Mouse (Mus musculus): ENCODE measurements around the gene Alg13.

Alg13 gene

GRCm38 (mm10) chrX:144317548-144318163 lies at the start of gene Alg13:
Gene Alg13 (plus strand): TSS chrX:144317804.
- DNase-seq (ENCODE audit: low read depth), result peak; percentile 69

GRCm38 (mm10) chrX:144268606-144269005 lies 49.0 kb upstream of the Alg13 start:
- peak; percentile 0 for DNase-seq (ENCODE audit: low read depth)

DNA sequence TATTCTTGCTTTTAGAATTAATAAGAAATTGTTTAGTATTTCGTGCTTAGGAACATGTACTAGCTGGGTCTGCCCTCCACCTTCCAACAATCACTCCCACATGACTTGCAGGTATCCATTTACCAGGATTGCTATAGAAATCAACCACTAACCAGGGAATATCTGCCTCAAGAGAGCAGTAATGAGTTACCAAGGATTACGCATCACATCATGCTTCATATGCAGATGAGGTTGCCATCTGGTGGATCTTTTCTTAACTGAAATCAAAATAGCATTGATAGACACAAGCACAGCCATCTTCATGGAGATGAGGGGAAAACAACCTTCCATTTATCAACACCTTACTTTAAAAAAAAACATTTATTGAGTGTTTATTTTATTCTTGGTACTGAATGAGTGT lies 16.1 kb upstream of the Alg13 start:
- DNase-seq (ENCODE audit: low read depth), result no peak

GRCm38 (mm10) chrX:144305659-144306058 lies 11.9 kb upstream of the Alg13 start:
- DNase-seq (ENCODE audit: low read depth), result no peak

DNA sequence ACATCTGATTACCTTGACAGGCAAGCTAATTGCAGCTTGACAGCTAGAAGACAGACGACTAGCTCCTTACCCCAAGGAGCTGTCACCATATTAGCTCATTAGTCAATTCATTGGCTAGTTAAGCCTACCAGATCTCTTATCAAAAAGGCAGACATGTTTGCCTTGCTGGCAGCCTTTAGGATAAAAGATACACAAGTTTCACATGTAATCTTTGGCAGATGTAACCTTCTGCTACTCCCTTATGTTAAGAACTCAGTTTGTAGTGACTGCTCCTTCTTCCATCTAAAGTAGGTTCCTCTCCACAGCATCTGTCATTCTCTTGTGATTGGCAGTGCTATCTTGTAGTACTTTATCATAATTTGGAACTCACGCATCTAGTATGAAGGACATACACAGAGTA lies 3.6 kb upstream of the Alg13 start:
- DNase-seq (ENCODE audit: low read depth), result no peak

GRCm38 (mm10) chrX:144315028-144315427 lies 2.6 kb upstream of the Alg13 start:
- DNase-seq (ENCODE audit: low read depth), result no peak

GRCm38 (mm10) chrX:144316004-144316403 lies 1.6 kb upstream of the Alg13 start:
- DNase-seq (ENCODE audit: low read depth), result no peak

DNA sequence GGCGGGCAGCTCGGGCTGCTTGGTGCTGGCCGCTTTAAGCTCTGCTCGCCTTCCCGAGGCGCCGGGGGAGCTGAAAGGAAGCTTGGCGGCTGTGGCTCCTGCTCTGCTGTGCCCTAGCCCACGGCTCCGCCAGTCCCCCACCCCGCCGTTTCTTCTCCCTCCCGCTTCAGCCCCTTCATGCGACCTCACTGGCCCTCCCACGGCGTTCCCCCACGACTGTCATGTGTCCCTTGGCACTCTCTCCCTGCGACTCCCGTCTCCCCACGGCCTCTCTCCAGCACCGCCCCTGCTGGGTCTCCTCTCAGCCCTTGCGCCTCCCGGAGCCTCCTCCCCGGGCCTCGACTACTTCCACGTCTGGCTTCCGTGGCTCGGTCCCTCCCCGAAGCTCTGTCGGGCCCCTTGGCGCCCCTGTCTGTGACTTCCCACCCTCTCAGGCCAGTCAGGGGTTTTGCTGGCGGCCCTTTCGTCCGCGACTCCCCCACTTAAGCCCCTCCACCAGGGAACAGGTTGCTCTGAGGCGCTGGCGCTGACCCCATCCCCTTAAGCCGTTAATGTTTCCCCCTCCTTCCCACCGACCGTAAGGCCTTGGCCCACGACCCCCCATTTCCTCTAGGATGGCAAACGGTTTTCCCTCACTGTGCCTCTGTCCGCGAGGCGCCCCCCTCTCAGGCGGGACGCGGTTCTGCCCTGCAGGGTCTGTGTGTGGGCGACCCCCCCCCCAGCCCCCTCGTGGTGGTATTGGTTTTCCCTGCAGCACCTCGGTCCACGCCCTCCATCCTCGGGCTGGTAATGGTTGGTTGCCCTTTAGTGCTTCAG lies 768 bp downstream of the Alg13 start:
- peak; percentile 43 for DNase-seq (ENCODE audit: low read depth)

GRCm38 (mm10) chrX:144319366-144319765 lies 1.8 kb downstream of the Alg13 start:
- peak; percentile 4 for DNase-seq (ENCODE audit: low read depth)

DNA sequence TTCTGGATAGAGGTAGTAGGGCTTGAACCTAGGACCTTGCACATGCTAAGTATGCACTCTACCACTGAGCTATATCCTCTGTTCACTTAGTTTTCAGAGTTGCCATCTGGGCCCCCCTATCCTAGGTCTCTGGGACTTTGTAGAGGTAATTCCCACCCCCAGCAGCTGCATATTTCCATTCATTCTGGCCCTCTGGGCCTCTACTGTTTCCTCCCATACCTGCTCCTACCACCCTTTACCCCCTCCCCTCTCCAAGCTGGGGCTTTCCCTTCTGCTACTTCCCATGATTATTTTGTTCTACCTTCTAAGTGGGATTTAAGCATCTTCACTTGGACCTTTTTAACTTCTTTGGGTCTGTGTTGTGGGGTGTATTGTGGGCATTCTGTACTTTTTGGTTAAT lies 7.8 kb downstream of the Alg13 start:
- no peak for DNase-seq (ENCODE audit: low read depth)

GRCm38 (mm10) chrX:144335332-144336015 lies 17.9 kb downstream of the Alg13 start:
- DNase-seq (ENCODE audit: low read depth), result no peak

DNA sequence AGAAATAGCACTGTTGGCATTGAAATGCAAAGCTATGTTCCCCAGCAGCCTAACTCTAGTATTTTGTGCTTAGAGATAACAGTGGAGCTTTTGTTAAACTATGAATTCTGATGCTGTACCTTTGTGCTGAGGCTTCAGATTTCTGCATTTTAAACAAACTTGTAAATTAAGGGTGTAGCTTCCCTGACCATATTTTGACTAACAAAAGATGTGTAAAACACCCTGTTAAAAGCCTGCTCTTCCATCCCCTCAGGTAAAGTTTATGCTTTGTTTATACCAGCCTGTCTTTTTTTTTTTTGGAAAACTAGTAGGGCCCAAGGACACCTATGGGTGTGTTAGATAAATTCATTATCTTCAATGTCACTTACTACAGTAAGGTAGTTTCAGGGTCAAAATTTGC lies 20.3 kb downstream of the Alg13 start:
- no peak for DNase-seq (ENCODE audit: low read depth)

DNA sequence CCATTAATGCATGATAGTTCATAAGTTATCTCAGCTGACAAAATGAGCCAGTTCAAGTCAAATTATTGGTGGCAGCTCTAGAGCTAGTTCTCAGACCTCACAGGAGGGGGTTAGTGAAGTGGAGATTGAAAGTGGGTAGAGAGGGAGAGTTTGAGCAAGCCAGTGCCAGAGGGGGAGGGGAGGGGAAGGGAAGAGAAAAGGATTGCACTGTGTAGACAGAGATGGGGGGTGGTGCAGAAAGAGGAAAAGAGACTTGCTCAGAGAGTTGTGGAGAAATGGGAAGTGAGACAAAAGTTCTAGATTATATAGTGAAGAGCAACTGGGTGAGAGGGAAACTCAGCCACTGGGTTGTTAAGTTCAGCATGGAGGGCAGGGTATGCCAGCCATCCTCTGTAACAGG lies 20.8 kb downstream of the Alg13 start:
- no peak for DNase-seq (ENCODE audit: low read depth)

DNA sequence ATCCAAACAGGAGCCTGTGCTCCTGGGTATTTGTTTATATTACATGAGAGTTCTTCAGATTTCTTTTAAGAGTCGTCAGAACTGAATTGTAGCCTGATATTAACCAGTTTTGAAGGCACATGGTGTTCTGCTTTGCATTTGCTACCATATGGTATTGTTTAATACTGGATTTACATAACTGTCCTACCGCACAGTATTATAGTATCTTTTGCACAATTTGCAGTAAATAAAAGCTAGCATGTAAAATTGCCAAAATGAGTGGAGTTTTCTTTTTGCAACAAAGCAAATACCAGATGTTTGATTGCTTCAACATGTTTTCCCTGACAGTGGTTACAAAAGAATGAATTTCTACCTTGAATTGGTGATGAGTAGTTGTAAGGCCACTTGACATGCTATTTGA lies 56.6 kb downstream of the Alg13 start:
- DNase-seq (ENCODE audit: low read depth), result no peak

DNA sequence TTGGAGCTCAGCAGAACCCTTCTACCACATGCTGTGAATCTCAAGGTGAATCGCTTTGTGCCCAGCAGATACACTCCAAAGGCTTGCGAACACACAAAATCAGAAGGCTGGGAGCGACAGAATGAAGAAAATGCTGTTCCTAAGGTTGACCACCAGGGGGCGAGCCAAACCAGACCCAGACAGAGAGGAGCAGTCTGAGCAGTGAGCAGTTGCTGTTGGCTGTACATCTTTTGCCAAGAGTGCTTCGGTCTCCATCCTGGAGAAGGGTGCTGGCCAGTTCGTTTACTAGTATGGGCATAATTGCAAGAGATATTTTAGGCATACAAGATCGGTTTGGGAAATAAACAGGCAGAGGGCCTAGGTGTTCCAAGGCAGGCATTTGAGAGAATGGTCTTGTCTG lies 85.9 kb downstream of the Alg13 start:
- DNase-seq (ENCODE audit: low read depth), result peak; percentile 53

- DNase-seq (ENCODE audit: low read depth), result no peak
Measured at GRCm38 (mm10) chrX:144408036-144408435, 90.4 kb downstream of the Alg13 start.

DNA sequence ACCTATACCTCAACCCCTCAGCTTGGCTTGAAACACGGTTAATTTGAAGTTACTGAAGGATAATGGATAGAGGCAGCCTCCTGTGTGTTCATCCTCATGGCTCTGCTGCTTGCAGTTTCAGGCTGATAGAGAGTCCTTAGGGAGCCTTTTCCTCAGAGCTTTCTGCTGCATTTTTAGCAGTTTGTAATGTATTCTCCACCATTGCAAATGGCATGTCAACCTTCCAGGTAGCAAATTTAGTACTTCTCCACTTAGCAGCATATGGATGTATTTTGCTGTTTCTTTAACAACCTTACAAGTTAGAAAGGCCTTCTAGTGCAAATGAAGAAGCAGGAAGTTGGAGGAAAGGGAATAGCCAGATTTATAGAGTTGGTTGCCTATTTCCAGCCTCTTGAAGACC lies 102.7 kb downstream of the Alg13 start:
- DNase-seq (ENCODE audit: low read depth), result no peak

GRCm38 (mm10) chrX:144421091-144421490 lies 103.5 kb downstream of the Alg13 start:
- no peak for DNase-seq (ENCODE audit: low read depth)

- no peak for DNase-seq (ENCODE audit: low read depth)
Measured at GRCm38 (mm10) chrX:144423848-144424247, 106.2 kb downstream of the Alg13 start.

Measured in naive thymus-derived CD4-positive, alpha-beta T cell, adult 2 months (primary cell).